14 mouse cellular contexts compared by ENCODE assay signal in genomic region chr13:70517651-70518050, GRCm38 (mm10).
"Had no signal": no experiment of that assay in that cellular context is flagged by ENCODE, and none has a peak within 500 bp of the region (broad histone marks: within the 10 kb centered on the region; RNA-seq: fewer than 3 reads in every experiment).

No protein-coding gene starts in this region.

- H3K9me3 ChIP-seq: limb, embryonic 12.5 days; liver, embryonic 15.5 days; neural tube, embryonic 13.5 days had no signal

- DNase-seq: kidney, adult 8-10 months; kidney, postnatal 36 days; layer of hippocampus, adult 9-11 months; layer of hippocampus, postnatal 36 days; lung, adult 2 months; lung, postnatal 36 days had no signal

- H3K4me2 ChIP-seq: limb, embryonic 12.5 days; liver, embryonic 11.5 days; liver, embryonic 15.5 days; neural tube, embryonic 13.5 days had no signal

- H3K36me3 ChIP-seq: limb, embryonic 12.5 days; liver, embryonic 15.5 days; neural tube, embryonic 13.5 days had no signal

- H3K4me1 ChIP-seq: limb, embryonic 12.5 days; liver, embryonic 15.5 days; neural tube, embryonic 13.5 days had no signal

- H3K9ac ChIP-seq: limb, embryonic 12.5 days; liver, embryonic 15.5 days; neural tube, embryonic 13.5 days had no signal

- H3K27me3 ChIP-seq: limb, embryonic 12.5 days; liver, embryonic 15.5 days; neural tube, embryonic 13.5 days had no signal

- ATAC-seq: intestine, postnatal 0 days; lung, postnatal 0 days had no signal

- H3K4me3 ChIP-seq: limb, embryonic 12.5 days; liver, embryonic 15.5 days; neural tube, embryonic 13.5 days had no signal

- H3K27ac ChIP-seq: kidney, postnatal 0 days; limb, embryonic 12.5 days; liver, embryonic 15.5 days; neural tube, embryonic 13.5 days; stomach, postnatal 0 days had no signal
